ENCODE assay signal across 7 mouse cellular contexts in the genomic region with DNA sequence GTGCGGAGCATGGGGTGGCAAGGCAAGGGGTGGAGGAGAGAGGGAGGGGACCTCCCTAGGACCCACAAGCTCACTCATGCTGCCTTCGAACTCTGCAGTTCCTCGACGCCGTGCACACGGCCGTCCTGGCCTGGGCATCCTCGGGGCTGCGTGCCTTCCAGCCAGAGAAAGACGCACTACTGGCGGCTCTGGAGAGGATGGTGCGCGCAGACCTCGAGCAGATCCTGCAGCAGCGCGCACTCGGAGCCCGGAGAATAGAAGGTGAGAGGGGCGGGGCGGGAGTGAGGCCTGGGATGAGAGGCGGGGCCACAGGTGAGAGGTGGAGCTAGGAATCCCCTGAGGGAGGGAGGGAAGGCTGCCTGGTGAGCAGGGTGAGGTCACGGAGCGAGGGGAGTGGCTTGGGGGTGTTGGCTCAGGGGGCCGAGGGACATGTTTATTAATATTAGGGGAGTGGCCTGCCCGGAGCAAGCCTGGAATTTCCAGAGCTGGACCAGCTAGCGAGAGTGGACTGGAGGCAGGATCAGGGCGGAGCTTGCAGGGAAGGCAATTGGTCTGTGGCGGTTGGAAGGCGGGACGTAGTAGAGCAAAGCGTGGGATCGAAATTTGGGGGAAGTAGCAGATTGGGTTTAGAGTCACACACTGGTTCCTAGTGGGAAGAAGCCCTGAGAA. TPM values are rescaled to one million over a fixed set of nuclear protein-coding genes. Genes with fewer than 3 reads are reported as not detected.
DNase-seq lines count a peak whose midpoint lies in the region; ATAC-seq and TF ChIP-seq lines count a peak whose summit lies in the region.

No protein-coding gene starts in this region.

- H3K27ac ChIP-seq in intestine, embryonic 16.5 days (ENCODE audit: low read length): no peak overlapping the region
- no peak overlapping the region for H3K27ac ChIP-seq in liver, postnatal 0 days (ENCODE audit: low read depth)
- H3K27ac ChIP-seq in neural tube, embryonic 15.5 days (replicated peaks): peak overlapping the region; percentile 71

- no peaks in the 10 kb centered on the region for H3K36me3 ChIP-seq in intestine, embryonic 16.5 days (ENCODE audit: control insufficient read depth, insufficient read depth, low read length)
- peaks cover 5% of the 10 kb centered on the region; the same call in 1 of the 2 replicates for H3K36me3 ChIP-seq in liver, postnatal 0 days (replicated peaks; ENCODE audit: insufficient read depth, low read length)
- peaks cover 14% of the 10 kb centered on the region for H3K36me3 ChIP-seq in neural tube, embryonic 15.5 days

- peak overlapping the region; percentile 41 for H3K4me3 ChIP-seq in intestine, embryonic 16.5 days (ENCODE audit: low read length)
- peak overlapping the region; percentile 20 for H3K4me3 ChIP-seq in liver, postnatal 0 days (ENCODE audit: low read depth, low read length)
- peak overlapping the region; percentile 42 for H3K4me3 ChIP-seq in neural tube, embryonic 15.5 days (replicated peaks)

- peaks cover 7% of the 10 kb centered on the region for H3K27me3 ChIP-seq in intestine, embryonic 16.5 days (replicated peaks; ENCODE audit: control insufficient read depth, insufficient read depth, low read length)
- peaks cover 20% of the 10 kb centered on the region for H3K27me3 ChIP-seq in liver, postnatal 0 days (ENCODE audit: insufficient read depth, low read length)
- peaks cover 44% of the 10 kb centered on the region for H3K27me3 ChIP-seq in neural tube, embryonic 15.5 days (replicated peaks)

- ATAC-seq in common myeloid progenitor, adult 5-6 weeks (replicated peaks; ENCODE audit: low read depth, poor library complexity, severe bottlenecking): peak; percentile 39
- peak; percentile 67 for ATAC-seq in granulocyte monocyte progenitor cell, adult 5-6 weeks (replicated peaks; ENCODE audit: poor library complexity, severe bottlenecking)
- peak; percentile 90 for ATAC-seq in intestine, embryonic 16.5 days
- ATAC-seq in liver, postnatal 0 days: peak; percentile 88
- ATAC-seq in neural tube, embryonic 15.5 days (ENCODE audit: low FRiP score): peak; percentile 83

- DNase-seq in WW6 (ENCODE audit: low read depth, low spot score): peak; percentile 90
- peak; percentile 73 for DNase-seq in liver, postnatal 0 days
- no peak for DNase-seq in spleen, postnatal 14 days (ENCODE audit: low spot score in 2 of 2)

- no peaks in the 10 kb centered on the region for H3K9me3 ChIP-seq in intestine, embryonic 16.5 days (ENCODE audit: control insufficient read depth, low read length)
- H3K9me3 ChIP-seq in liver, postnatal 0 days (ENCODE audit: low read length): no peaks in the 10 kb centered on the region
- H3K9me3 ChIP-seq in neural tube, embryonic 15.5 days (replicated peaks): no peaks in the 10 kb centered on the region

- TF ChIP-seq CTCF in liver, postnatal 0 days (IDR thresholded peaks at IDR 0.05; ENCODE audit: low read depth): no peak

- no peak for TF ChIP-seq EP300 in liver, postnatal 0 days (IDR thresholded peaks at IDR 0.05; ENCODE audit: low read depth)

- H3K4me2 ChIP-seq in intestine, embryonic 16.5 days (ENCODE audit: low read depth, low read length): peak overlapping the region; percentile 48
- peak overlapping the region; percentile 52 for H3K4me2 ChIP-seq in liver, postnatal 0 days (ENCODE audit: low read depth, low read length)
- H3K4me2 ChIP-seq in neural tube, embryonic 15.5 days: peak overlapping the region; percentile 60

- WGBS in intestine, embryonic 16.5 days: under 1% methylated on average over 32 of the region's 32 CpGs
- WGBS in liver, postnatal 0 days (ENCODE audit: insufficient replicate concordance): 8% methylated on average over 28 of the region's 32 CpGs
- WGBS in neural tube, embryonic 15.5 days: 3% methylated on average over 32 of the region's 32 CpGs

- peaks cover 15% of the 10 kb centered on the region for H3K4me1 ChIP-seq in intestine, embryonic 16.5 days (ENCODE audit: control insufficient read depth, insufficient read depth, low read length)
- peaks cover 14% of the 10 kb centered on the region for H3K4me1 ChIP-seq in liver, postnatal 0 days (ENCODE audit: insufficient read depth)
- peaks cover 16% of the 10 kb centered on the region for H3K4me1 ChIP-seq in neural tube, embryonic 15.5 days

- H3K9ac ChIP-seq in intestine, embryonic 16.5 days (ENCODE audit: low read depth, low read length): peak overlapping the region; percentile 55
- no peak overlapping the region for H3K9ac ChIP-seq in liver, postnatal 0 days (replicated peaks)
- peak overlapping the region; percentile 43 for H3K9ac ChIP-seq in neural tube, embryonic 15.5 days (replicated peaks)

RNA-seq across cellular contexts. Expression of a gene that starts 5.4 kb away (rescaled TPM):
- total RNA-seq in common myeloid progenitor, adult 5-6 weeks (2017): 0.97 and 2.3 TPM in 2 replicates
- 11.6 and 11.7 TPM in 2 replicates for total RNA-seq in granulocyte monocyte progenitor cell, adult 5-6 weeks (2014; fragmentation: Nextera tagmentation)
- total RNA-seq in granulocyte monocyte progenitor cell, adult 5-6 weeks (2017): 0.69 and 6.1 TPM in 2 replicates
- 3.0 and 3.5 TPM in 2 replicates for polyA plus RNA-seq in intestine, embryonic 16.5 days (2015; fragmentation: Nextera tagmentation; extraction: Ambion mirVana)
- 9.2 and 11.2 TPM in 2 replicates for polyA plus RNA-seq in liver, postnatal 0 days (2015; fragmentation: Nextera tagmentation; extraction: Ambion mirVana)
- polyA plus RNA-seq in neural tube, embryonic 15.5 days (2015; fragmentation: Nextera tagmentation; extraction: Ambion mirVana): 8.4 and 10.2 TPM in 2 replicates

RNA-seq across cellular contexts. Expression of a gene that starts 8.0 kb away (rescaled TPM):
- 64.6 and 75.2 TPM in 2 replicates for total RNA-seq in common myeloid progenitor, adult 5-6 weeks (2017)
- total RNA-seq in granulocyte monocyte progenitor cell, adult 5-6 weeks (2014; fragmentation: Nextera tagmentation): 93.8 and 107 TPM in 2 replicates
- 77.1 and 84.4 TPM in 2 replicates for total RNA-seq in granulocyte monocyte progenitor cell, adult 5-6 weeks (2017)
- 68.0 and 70.5 TPM in 2 replicates for polyA plus RNA-seq in intestine, embryonic 16.5 days (2015; fragmentation: Nextera tagmentation; extraction: Ambion mirVana)
- polyA plus RNA-seq in liver, postnatal 0 days (2015; fragmentation: Nextera tagmentation; extraction: Ambion mirVana): 25.0 and 25.7 TPM in 2 replicates
- polyA plus RNA-seq in neural tube, embryonic 15.5 days (2015; fragmentation: Nextera tagmentation; extraction: Ambion mirVana): 73.4 and 76.9 TPM in 2 replicates

RNA-seq across cellular contexts. Expression of a gene that starts 10.8 kb away (rescaled TPM):
- 116 and 131 TPM in 2 replicates for total RNA-seq in common myeloid progenitor, adult 5-6 weeks (2017)
- total RNA-seq in granulocyte monocyte progenitor cell, adult 5-6 weeks (2014; fragmentation: Nextera tagmentation): 143 and 180 TPM in 2 replicates
- 155 and 185 TPM in 2 replicates for total RNA-seq in granulocyte monocyte progenitor cell, adult 5-6 weeks (2017)
- polyA plus RNA-seq in intestine, embryonic 16.5 days (2015; fragmentation: Nextera tagmentation; extraction: Ambion mirVana): 244 and 252 TPM in 2 replicates
- 153 and 158 TPM in 2 replicates for polyA plus RNA-seq in liver, postnatal 0 days (2015; fragmentation: Nextera tagmentation; extraction: Ambion mirVana)
- polyA plus RNA-seq in neural tube, embryonic 15.5 days (2015; fragmentation: Nextera tagmentation; extraction: Ambion mirVana): 223 and 232 TPM in 2 replicates

RNA-seq across cellular contexts. Expression of a gene that starts 34.1 kb away (rescaled TPM):
- total RNA-seq in common myeloid progenitor, adult 5-6 weeks (2017): 6.8 and 9.5 TPM in 2 replicates
- 7.8 and 10.2 TPM in 2 replicates for total RNA-seq in granulocyte monocyte progenitor cell, adult 5-6 weeks (2014; fragmentation: Nextera tagmentation)
- total RNA-seq in granulocyte monocyte progenitor cell, adult 5-6 weeks (2017): 3.3 and 6.2 TPM in 2 replicates
- polyA plus RNA-seq in intestine, embryonic 16.5 days (2015; fragmentation: Nextera tagmentation; extraction: Ambion mirVana): 21.0 and 24.3 TPM in 2 replicates
- 6.0 and 6.8 TPM in 2 replicates for polyA plus RNA-seq in liver, postnatal 0 days (2015; fragmentation: Nextera tagmentation; extraction: Ambion mirVana)
- polyA plus RNA-seq in neural tube, embryonic 15.5 days (2015; fragmentation: Nextera tagmentation; extraction: Ambion mirVana): 83.0 and 85.9 TPM in 2 replicates

RNA-seq across cellular contexts. Expression of a gene that starts 36.4 kb away (rescaled TPM):
- total RNA-seq in common myeloid progenitor, adult 5-6 weeks (2017): not detected in 2 replicates
- not detected in 2 replicates for total RNA-seq in granulocyte monocyte progenitor cell, adult 5-6 weeks (2014; fragmentation: Nextera tagmentation)
- 0.36 TPM in 1 of 2 replicates, not detected in the other for total RNA-seq in granulocyte monocyte progenitor cell, adult 5-6 weeks (2017)
- polyA plus RNA-seq in intestine, embryonic 16.5 days (2015; fragmentation: Nextera tagmentation; extraction: Ambion mirVana): 0.06 TPM in 1 of 2 replicates, not detected in the other
- 0.08 TPM in 1 of 2 replicates, not detected in the other for polyA plus RNA-seq in liver, postnatal 0 days (2015; fragmentation: Nextera tagmentation; extraction: Ambion mirVana)
- 0.15 TPM in 1 of 2 replicates, not detected in the other for polyA plus RNA-seq in neural tube, embryonic 15.5 days (2015; fragmentation: Nextera tagmentation; extraction: Ambion mirVana)

Comparison
In these comparisons a context has a peak if more than half of its experiments do, and no peak if none do; other contexts are left out.
1. DNase-seq: peak in WW6 (single experiment) and liver, postnatal 0 days (single experiment); none in spleen, postnatal 14 days (0 of 2).
2. ATAC-seq: peak in every context shown above with its lines; median percentile 90 in intestine, embryonic 16.5 days; 88 in liver, postnatal 0 days; 83 in neural tube, embryonic 15.5 days; 67 in granulocyte monocyte progenitor cell, adult 5-6 weeks; 39 in common myeloid progenitor, adult 5-6 weeks.
3. Peak in every context shown above with its lines, with median percentiles within 50 percentile points of each other: H3K4me2 ChIP-seq and H3K4me3 ChIP-seq.